Mouse (Mus musculus) megakaryocyte progenitor cell, adult 5-6 weeks (primary cell): Measurements from ENCODE around the gene Dennd5b. TPM values are rescaled to one million over a fixed set of nuclear protein-coding genes. Genes with fewer than 3 reads are reported as not detected.

Source experiments
- ATAC-seq: replicated peaks from 2 replicates; pipeline ENCODE4 v1.8.0; 2016; ENCODE audit warnings: mild to moderate bottlenecking, moderate TSS enrichment, inconsistent platforms; ENCODE audit not compliant: poor library complexity
- total RNA-seq, 2 experiments: library from RNA; stranded (forward) in 1 of 2; stranded (reverse) in 1 of 2; fragments of 157-497, 149-512 nt in 1 of 2; fragments of 200-1000 nt in 1 of 2; gene quantifications; 2 replicates each; pipeline versions ENCODE4 v1.2.3 to v1.2.4; 2015 to 2017

Gene Dennd5b
- total RNA-seq, 2 experiments from 2014 or later = 3.1 to 4.3 TPM

DNA sequence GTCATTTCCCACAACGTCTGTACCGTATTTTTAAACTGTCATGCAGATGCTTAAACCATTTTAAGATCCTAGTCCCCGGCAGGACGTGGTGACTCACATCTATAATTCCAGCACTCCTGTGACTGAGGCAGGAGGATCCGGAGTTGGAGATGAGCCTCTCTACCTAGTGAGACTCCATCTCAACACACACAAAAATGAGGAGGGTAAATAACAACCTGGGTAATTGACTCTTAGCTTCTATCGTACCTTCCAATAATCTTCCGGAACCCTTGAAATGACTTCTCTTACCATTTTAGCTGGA is 413 bp upstream of the Dennd5b start:
- ATAC-seq = no peak

GRCm38 (mm10) chr6:149100174-149101075 is 1.1 kb downstream of the Dennd5b start:
- peak; percentile 59 for ATAC-seq

DNA sequence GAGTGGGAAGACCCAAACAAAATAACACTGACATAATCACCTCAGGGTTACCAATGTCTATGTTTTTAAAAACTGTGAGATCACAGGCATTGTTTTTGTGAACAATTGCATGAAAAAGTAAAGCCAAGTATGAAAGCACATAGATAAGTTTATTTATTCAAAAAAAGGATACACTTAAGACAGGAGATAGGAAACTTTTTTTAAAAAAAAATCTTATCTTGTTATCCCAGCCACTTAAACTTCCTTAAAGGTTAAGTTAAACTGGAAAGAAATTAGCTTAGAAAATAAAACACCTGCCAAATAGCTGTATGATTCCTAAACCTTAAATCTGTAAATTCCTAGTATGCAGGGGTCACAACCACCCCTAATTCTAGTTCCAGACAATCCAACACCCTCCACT is 2.5 kb downstream of the Dennd5b start:
- no peak for ATAC-seq

DNA sequence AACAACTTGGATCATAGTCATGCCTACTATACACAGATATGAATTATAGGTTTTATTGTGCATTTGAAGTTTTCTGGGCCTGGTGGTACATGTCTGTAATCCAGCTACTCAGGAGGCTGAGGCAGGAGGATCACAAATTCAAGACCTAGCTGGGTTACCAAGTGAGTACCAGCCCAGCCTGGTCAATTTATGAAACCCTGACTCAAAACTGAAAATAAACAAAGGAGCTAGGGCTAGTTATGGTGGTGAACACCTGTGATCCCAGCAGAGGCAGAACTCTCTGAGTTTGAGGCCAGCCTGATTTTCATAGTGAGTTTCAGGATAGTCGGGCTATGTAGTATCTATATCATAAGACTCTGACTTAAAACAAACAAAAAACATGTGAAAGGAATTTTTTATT is 4.2 kb downstream of the Dennd5b start:
- ATAC-seq = no peak

DNA sequence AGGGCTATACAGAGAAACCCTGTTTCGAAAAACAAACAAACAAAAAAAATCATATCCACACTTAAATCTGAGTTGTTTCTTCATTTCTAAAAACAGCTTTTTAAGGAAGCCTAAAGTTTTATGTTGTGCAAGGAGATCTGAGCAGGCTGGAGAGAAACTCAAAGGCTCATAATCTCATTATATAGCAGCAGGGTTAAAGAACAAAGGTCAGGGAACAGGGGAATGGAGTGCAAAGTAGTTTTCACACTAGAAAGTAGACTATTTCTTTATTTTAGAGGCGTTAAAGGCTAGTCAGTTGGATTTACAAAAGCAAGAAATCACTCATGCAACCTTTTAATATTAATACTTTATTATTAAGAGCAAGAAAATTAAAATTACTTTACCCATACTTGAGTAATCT is 5.2 kb downstream of the Dennd5b start:
- no peak for ATAC-seq

- ATAC-seq = no peak
These were observed 6.1 kb downstream of the Dennd5b start for GRCm38 (mm10) chr6:149095389-149095788.

GRCm38 (mm10) chr6:149094555-149094954 is 6.9 kb downstream of the Dennd5b start:
- ATAC-seq = no peak

- no peak for ATAC-seq
These were observed 8.0 kb downstream of the Dennd5b start for GRCm38 (mm10) chr6:149093465-149093864.

DNA sequence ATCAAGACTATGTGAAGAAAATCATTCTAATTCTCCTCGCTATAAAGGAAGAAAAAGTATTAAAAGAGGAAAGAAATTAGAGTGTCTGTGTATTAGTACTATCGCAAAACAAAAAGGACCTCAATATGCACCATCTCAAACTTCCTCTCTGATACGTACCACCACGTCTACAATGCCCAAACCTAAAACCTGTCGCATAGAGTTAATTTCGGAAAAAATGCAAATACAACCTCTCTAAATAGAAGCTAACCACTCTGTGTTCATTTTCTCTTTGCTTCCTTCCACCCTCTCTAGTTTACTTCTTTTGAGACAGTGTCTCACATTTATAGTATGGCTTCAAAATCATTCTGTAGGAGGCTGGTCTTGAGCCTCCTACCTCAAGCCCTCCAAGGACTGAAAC is 9.1 kb downstream of the Dennd5b start:
- ATAC-seq = no peak

DNA sequence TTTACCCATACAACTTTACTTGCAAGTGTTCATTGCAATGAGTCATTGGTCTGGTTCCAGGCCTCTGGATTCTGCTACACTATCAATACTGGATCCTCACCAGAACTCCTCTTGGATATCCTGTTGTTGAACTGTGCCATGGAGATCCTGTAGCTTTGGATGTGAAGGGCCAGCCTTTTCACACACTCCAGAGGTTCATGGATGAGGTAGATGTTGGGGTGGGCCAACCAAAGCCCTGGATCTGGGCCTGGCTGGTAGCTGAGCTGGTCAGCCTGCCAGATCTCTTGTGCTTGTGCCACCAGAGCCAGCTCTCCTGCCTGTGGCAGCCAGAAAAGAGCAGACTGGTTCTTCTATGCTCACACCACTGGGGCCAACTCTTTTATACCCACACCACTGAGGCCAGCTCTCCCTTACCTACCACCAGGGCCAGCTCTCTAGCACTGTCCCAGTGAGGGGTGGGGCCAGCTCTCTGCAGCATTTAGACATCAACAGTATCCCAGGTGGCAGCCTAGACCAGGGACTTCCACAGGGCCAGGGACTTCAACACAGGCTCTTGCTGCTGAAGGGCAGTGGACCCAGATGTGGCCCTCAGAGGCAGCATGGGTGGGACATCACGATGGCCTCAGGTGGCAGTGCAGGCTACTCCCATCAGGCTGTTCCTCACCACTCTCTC is 24.2 kb downstream of the Dennd5b start:
- no peak for ATAC-seq

DNA sequence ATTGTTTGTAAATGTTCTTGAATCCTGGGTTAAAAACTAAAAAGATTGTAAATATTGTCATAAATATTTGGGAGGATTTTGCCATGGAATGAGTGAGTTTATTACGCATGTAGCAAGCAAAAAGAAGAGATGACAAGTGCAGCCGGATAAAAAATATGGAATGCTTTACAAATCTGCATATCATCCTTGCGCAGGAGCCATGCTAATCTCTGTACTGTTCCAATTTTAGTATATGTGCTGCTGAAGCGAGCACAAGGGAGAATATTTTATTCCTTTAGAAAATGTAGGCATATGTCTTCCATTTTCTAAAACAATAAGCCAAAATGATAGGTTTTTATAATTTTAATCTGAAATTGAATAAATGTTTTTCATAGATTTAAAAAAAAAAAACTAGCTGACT is 27.6 kb downstream of the Dennd5b start:
- no peak for ATAC-seq

DNA sequence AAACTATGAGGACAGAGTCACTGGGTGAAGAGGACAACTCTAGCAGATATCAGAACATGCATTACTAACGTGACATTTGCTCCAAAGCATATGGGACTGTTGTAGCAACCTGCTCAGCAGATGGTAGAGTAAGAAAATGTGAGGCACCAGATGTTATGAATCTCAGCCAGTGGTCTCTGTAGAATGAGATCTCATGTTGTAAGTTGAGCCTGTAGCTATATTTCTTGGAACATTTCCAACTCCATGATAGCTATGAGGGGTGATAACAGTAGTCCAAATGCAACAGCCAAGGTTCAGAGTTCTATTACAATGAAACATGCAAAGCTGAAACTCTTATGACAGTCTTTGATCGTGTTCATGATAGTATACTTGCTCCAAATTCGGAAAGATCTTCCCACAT is 28.6 kb downstream of the Dennd5b start:
- ATAC-seq = 0 out of 2 replicates have a peak, but pooled peaks have one; percentile 4

- peak; percentile 70 for ATAC-seq
These were observed 30.8 kb downstream of the Dennd5b start for GRCm38 (mm10) chr6:149070592-149071124.

- ATAC-seq = no peak
These were observed 38.1 kb downstream of the Dennd5b start for GRCm38 (mm10) chr6:149063382-149063781.

DNA sequence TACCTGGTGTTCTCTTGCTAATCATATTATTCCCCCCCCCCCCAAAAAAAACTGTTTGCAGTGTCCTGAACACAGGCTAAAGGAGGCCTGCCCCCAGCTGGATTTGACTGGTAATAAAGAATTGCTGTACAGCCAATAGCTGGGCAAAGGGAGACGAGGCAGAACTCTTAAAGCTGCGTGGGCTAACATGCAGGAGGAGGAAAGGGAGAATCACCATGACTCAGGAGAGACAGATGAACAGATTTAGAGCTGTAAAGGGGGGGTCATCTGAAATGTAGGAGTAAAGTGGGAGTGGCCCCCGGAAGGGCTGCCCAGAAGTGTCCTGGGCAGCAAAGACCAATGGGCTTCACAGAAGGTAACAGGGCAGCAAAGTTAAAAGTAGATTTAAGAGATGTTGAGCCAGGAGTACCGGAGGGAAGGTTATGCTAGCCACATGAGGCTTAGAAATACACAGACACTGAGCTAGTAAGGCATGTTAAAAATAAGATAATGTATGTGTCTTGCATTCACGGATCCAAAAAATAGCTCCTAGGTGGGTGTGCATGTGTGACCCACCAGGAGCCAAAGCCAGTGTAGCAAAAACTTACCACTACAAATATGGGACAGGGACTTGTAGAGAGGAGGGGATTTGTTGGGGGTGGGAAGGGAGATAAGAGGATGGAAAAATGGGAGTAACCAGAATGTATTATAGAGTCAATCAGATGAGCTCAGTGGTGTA is 40.7 kb downstream of the Dennd5b start:
- ATAC-seq = no peak

DNA sequence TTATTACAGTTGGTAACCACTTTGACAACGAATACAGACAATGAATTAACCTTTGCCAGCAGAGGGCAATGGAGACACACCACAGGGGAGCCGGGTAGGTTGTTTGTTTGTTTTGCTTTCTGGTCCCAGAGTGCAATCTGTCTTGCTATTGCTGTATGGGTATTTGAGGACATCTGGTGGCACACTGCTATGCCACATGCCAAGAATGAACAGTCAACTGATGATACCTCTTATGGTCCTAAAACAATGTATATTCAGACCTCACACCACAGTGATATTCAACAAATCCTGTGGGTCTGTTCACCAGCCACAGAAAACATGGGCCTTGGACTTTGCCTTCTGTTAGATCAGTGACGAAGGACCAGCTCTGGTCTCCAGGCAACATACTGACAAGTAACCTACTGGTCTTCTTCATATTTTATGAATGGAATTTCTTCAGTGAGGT is 43.5 kb downstream of the Dennd5b start:
- peak; percentile 95 for ATAC-seq

GRCm38 (mm10) chr6:149054780-149055179 is 46.7 kb downstream of the Dennd5b start:
- no peak for ATAC-seq

DNA sequence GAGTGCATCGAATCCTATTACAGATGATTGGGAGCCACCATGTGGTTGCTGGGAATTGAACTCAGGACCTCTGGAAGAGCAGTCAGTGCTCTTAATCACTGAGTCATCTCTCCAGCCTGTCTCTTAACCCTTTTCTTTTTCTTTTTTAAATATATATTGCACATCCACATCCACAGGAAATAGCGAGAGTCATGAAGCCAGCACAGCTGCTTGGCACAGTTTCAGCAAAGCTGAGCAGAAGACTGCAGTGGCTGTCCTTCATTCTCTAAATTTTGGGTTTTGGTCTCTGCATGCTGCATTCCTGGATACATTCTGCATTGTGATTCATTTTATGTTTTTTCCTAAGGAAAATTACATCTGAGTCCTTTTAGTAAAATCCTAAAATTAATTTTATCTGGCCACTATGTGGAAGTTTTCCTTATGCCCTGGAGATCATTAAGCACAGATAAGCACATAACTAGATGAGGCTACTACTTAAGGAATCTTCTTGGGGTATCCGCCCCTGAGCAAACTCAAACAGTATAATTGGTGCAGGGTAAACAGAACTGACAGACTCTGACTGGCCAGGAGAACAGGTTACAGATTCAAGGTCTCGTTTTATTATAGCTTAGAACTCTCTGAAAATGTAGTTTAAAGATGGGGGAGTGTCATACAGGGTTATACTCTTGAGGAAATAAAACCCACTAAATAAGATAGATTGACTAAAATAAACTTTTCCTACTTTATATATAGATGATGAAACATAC is 50.3 kb downstream of the Dennd5b start:
- ATAC-seq = no peak

- peak; percentile 73 for ATAC-seq
These were observed 61.4 kb downstream of the Dennd5b start for GRCm38 (mm10) chr6:149040099-149040498.

GRCm38 (mm10) chr6:149032198-149032597 is 69.3 kb downstream of the Dennd5b start:
- ATAC-seq = no peak

GRCm38 (mm10) chr6:149031377-149031776 is 70.1 kb downstream of the Dennd5b start:
- ATAC-seq = peak; percentile 54
